Mouse (Mus musculus): ENCODE measurements around the gene H2al1e.

DNA sequence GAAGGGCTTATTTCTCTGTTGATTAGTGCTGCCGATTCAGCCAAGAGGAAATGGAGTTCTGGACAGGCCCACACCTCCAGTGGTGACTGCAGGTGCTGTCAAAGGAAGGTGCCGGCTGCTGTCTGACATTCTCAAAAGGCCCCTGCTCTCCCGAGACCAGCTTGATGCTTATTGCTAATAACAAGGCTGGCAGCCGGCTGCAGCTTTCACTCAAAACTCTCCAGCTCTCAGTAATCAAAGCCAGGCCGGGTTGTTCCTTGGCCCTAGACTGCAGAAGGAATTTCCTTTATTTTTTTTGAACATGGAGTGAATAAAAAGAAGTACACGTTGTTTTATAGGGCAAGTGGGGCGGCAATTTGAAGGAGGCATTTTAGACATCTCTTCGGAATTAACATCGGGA, 34.0 kb downstream of the H2al1e start:
- TF ChIP-seq POLR2A (IDR thresholded peaks at IDR 0.05; ENCODE audit: borderline replicate concordance, extremely low read depth, insufficient read depth, insufficient read length, poor library complexity, severe bottlenecking) = no peak
- TF ChIP-seq CTCF (IDR thresholded peaks at IDR 0.05; ENCODE audit: borderline replicate concordance, extremely low read depth, insufficient read depth, insufficient read length) = no peak

All from brain, embryonic 14.5 days (tissue).